Mouse (Mus musculus): ENCODE results near the gene Gper1.
A peak's percentile ranks its signal among the peaks of the same experiment; 100 is the strongest.

The Gper1 gene

GRCm38 (mm10) chr5:139411117-139411516, 11.8 kb upstream of the Gper1 start:
- no peak for DNase-seq (ENCODE audit: low read depth, low spot score)

GRCm38 (mm10) chr5:139411665-139412314, 11.2 kb upstream of the Gper1 start:
- DNase-seq (ENCODE audit: low read depth, low spot score), result no peak

- DNase-seq (ENCODE audit: low read depth, low spot score), result no peak
Measured at GRCm38 (mm10) chr5:139413545-139413944, 9.4 kb upstream of the Gper1 start.

- DNase-seq (ENCODE audit: low read depth, low spot score), result no peak
Measured at GRCm38 (mm10) chr5:139415001-139415400, 8.0 kb upstream of the Gper1 start.

GRCm38 (mm10) chr5:139416942-139417341, 6.0 kb upstream of the Gper1 start:
- DNase-seq (ENCODE audit: low read depth, low spot score), result no peak

GRCm38 (mm10) chr5:139417480-139417879, 5.5 kb upstream of the Gper1 start:
- no peak for DNase-seq (ENCODE audit: low read depth, low spot score)

- DNase-seq (ENCODE audit: low read depth, low spot score), result no peak
Measured at GRCm38 (mm10) chr5:139418110-139418509, 4.8 kb upstream of the Gper1 start.

- peak; percentile 32 for DNase-seq (ENCODE audit: low read depth, low spot score)
Measured at GRCm38 (mm10) chr5:139418633-139419032, 4.3 kb upstream of the Gper1 start.

- no peak for DNase-seq (ENCODE audit: low read depth, low spot score)
Measured at GRCm38 (mm10) chr5:139425198-139425597, 2.2 kb downstream of the Gper1 start.

GRCm38 (mm10) chr5:139427001-139427400, 4.0 kb downstream of the Gper1 start:
- no peak for DNase-seq (ENCODE audit: low read depth, low spot score)

GRCm38 (mm10) chr5:139427989-139428388, 5.0 kb downstream of the Gper1 start:
- no peak for DNase-seq (ENCODE audit: low read depth, low spot score)

GRCm38 (mm10) chr5:139429818-139430341, 6.9 kb downstream of the Gper1 start:
- no peak for DNase-seq (ENCODE audit: low read depth, low spot score)

GRCm38 (mm10) chr5:139432333-139432732, 9.4 kb downstream of the Gper1 start:
- DNase-seq (ENCODE audit: low read depth, low spot score), result no peak

GRCm38 (mm10) chr5:139432747-139433508, 10.0 kb downstream of the Gper1 start:
- no peak for DNase-seq (ENCODE audit: low read depth, low spot score)

- no peak for DNase-seq (ENCODE audit: low read depth, low spot score)
Measured at GRCm38 (mm10) chr5:139433842-139434568, 11.1 kb downstream of the Gper1 start.

GRCm38 (mm10) chr5:139434940-139435339, 12.0 kb downstream of the Gper1 start:
- DNase-seq (ENCODE audit: low read depth, low spot score), result no peak

- DNase-seq (ENCODE audit: low read depth, low spot score), result no peak
Measured at GRCm38 (mm10) chr5:139437769-139438168, 14.8 kb downstream of the Gper1 start.

GRCm38 (mm10) chr5:139438440-139438839, 15.5 kb downstream of the Gper1 start:
- DNase-seq (ENCODE audit: low read depth, low spot score), result no peak

- no peak for DNase-seq (ENCODE audit: low read depth, low spot score)
Measured at GRCm38 (mm10) chr5:139440451-139440850, 17.5 kb downstream of the Gper1 start.

- no peak for DNase-seq (ENCODE audit: low read depth, low spot score)
Measured at GRCm38 (mm10) chr5:139440926-139441725, 18.2 kb downstream of the Gper1 start.

- DNase-seq (ENCODE audit: low read depth, low spot score), result no peak
Measured at GRCm38 (mm10) chr5:139441726-139442018, 18.7 kb downstream of the Gper1 start.

- no peak for DNase-seq (ENCODE audit: low read depth, low spot score)
Measured at GRCm38 (mm10) chr5:139442428-139442827, 19.5 kb downstream of the Gper1 start.

Data from embryo, embryonic 11.5 days (tissue).